Mouse (Mus musculus): ENCODE measurements at regions not wholly inside any gene's neighbourhood (a gene's known extent, or its start where the extent isn't known, plus 50 kb on each side); places are given as distances from the start of the nearest gene placed in this dataset.

- TF ChIP-seq POLR2A (IDR thresholded peaks at IDR 0.05; ENCODE audit: extremely low read depth, insufficient read depth, low read length) (no peak), CTCF (IDR thresholded peaks at IDR 0.05; ENCODE audit: extremely low read depth, insufficient read depth, low read length) (no peak)
- Histone ChIP-seq H3K4me1 (ENCODE audit: control insufficient read depth, insufficient read depth, low read length) (no peaks in the 10 kb centered on the region), H3K27ac (ENCODE audit: insufficient read depth, low read length) (no peak overlapping the region), H3K4me3 (ENCODE audit: insufficient read depth, low read length) (no peak overlapping the region)
These were observed 205.8 kb upstream of the Bmp2 start for GRCm38 (mm10) chr2:133345964-133346788.

- TF ChIP-seq POLR2A (IDR thresholded peaks at IDR 0.05; ENCODE audit: extremely low read depth, insufficient read depth, low read length), result no peak
- no peak overlapping the region for H3K4me3 ChIP-seq (ENCODE audit: insufficient read depth, low read length)
- no peaks in the 10 kb centered on the region for H3K4me1 ChIP-seq (ENCODE audit: control insufficient read depth, insufficient read depth, low read length)
- H3K27ac ChIP-seq (ENCODE audit: insufficient read depth, low read length), result no peak overlapping the region
These were observed 205.1 kb upstream of the Bmp2 start for GRCm38 (mm10) chr2:133346789-133347424.

GRCm38 (mm10) chr2:133351306-133351705 lies 200.7 kb upstream of the Bmp2 start:
- TF ChIP-seq POLR2A (IDR thresholded peaks at IDR 0.05; ENCODE audit: extremely low read depth, insufficient read depth, low read length), result no peak
- no peak for TF ChIP-seq CTCF (IDR thresholded peaks at IDR 0.05; ENCODE audit: extremely low read depth, insufficient read depth, low read length)
- Histone ChIP-seq H3K4me3 (ENCODE audit: insufficient read depth, low read length) (no peak overlapping the region), H3K27ac (ENCODE audit: insufficient read depth, low read length) (no peak overlapping the region), H3K4me1 (ENCODE audit: control insufficient read depth, insufficient read depth, low read length) (no peaks in the 10 kb centered on the region)

- TF ChIP-seq POLR2A (IDR thresholded peaks at IDR 0.05; ENCODE audit: extremely low read depth, insufficient read depth, low read length), result no peak
- TF ChIP-seq CTCF (IDR thresholded peaks at IDR 0.05; ENCODE audit: extremely low read depth, insufficient read depth, low read length), result no peak
- Histone ChIP-seq H3K4me3 (ENCODE audit: insufficient read depth, low read length) (no peak overlapping the region), H3K4me1 (ENCODE audit: control insufficient read depth, insufficient read depth, low read length) (no peaks in the 10 kb centered on the region), H3K27ac (ENCODE audit: insufficient read depth, low read length) (no peak overlapping the region)
These were observed 199.2 kb upstream of the Bmp2 start for GRCm38 (mm10) chr2:133352800-133353199.

- no peak overlapping the region for H3K4me3 ChIP-seq (ENCODE audit: insufficient read depth, low read length)
- no peaks in the 10 kb centered on the region for H3K4me1 ChIP-seq (ENCODE audit: control insufficient read depth, insufficient read depth, low read length)
- TF ChIP-seq CTCF (IDR thresholded peaks at IDR 0.05; ENCODE audit: extremely low read depth, insufficient read depth, low read length) (no peak), POLR2A (IDR thresholded peaks at IDR 0.05; ENCODE audit: extremely low read depth, insufficient read depth, low read length) (no peak)
- no peak overlapping the region for H3K27ac ChIP-seq (ENCODE audit: insufficient read depth, low read length)
These were observed 189.1 kb upstream of the Bmp2 start for GRCm38 (mm10) chr2:133362693-133363443.

GRCm38 (mm10) chr2:133371490-133372215 lies 180.3 kb upstream of the Bmp2 start:
- no peak overlapping the region for H3K4me3 ChIP-seq (ENCODE audit: insufficient read depth, low read length)
- no peaks in the 10 kb centered on the region for H3K4me1 ChIP-seq (ENCODE audit: control insufficient read depth, insufficient read depth, low read length)
- TF ChIP-seq CTCF (IDR thresholded peaks at IDR 0.05; ENCODE audit: extremely low read depth, insufficient read depth, low read length), result no peak
- no peak for TF ChIP-seq POLR2A (IDR thresholded peaks at IDR 0.05; ENCODE audit: extremely low read depth, insufficient read depth, low read length)
- H3K27ac ChIP-seq (ENCODE audit: insufficient read depth, low read length), result no peak overlapping the region

- TF ChIP-seq POLR2A (IDR thresholded peaks at IDR 0.05; ENCODE audit: extremely low read depth, insufficient read depth, low read length), result no peak
- TF ChIP-seq CTCF (IDR thresholded peaks at IDR 0.05; ENCODE audit: extremely low read depth, insufficient read depth, low read length), result no peak
- Histone ChIP-seq H3K4me3 (ENCODE audit: insufficient read depth, low read length) (no peak overlapping the region), H3K4me1 (ENCODE audit: control insufficient read depth, insufficient read depth, low read length) (no peaks in the 10 kb centered on the region), H3K27ac (ENCODE audit: insufficient read depth, low read length) (no peak overlapping the region)
These were observed 178.4 kb upstream of the Bmp2 start for GRCm38 (mm10) chr2:133373543-133373942.

- Histone ChIP-seq H3K27ac (ENCODE audit: insufficient read depth, low read length) (no peak overlapping the region), H3K4me1 (ENCODE audit: control insufficient read depth, insufficient read depth, low read length) (no peaks in the 10 kb centered on the region), H3K4me3 (ENCODE audit: insufficient read depth, low read length) (no peak overlapping the region)
- TF ChIP-seq CTCF (IDR thresholded peaks at IDR 0.05; ENCODE audit: extremely low read depth, insufficient read depth, low read length), result peak; percentile 63
- no peak for TF ChIP-seq POLR2A (IDR thresholded peaks at IDR 0.05; ENCODE audit: extremely low read depth, insufficient read depth, low read length)
These were observed 170.9 kb upstream of the Bmp2 start for GRCm38 (mm10) chr2:133381054-133381453.
